Mouse (Mus musculus): ENCODE measurements around the gene Arhgef26. TPM values are rescaled to one million over a fixed set of nuclear protein-coding genes. Genes with fewer than 3 reads are reported as not detected.

Arhgef26 gene
- polyA plus RNA-seq, 1 experiment from 2014 or later = 0.32 TPM

GRCm38 (mm10) chr3:62454096-62454495, 116.0 kb downstream of the Arhgef26 start:
- Histone ChIP-seq H3K9ac (ENCODE audit: low read depth, low read length) (no peak overlapping the region), H3K9me3 (replicated peaks; ENCODE audit: control insufficient read depth, low read length) (no peaks in the 10 kb centered on the region), H3K27ac (ENCODE audit: low read length) (no peak overlapping the region), H3K4me2 (ENCODE audit: low read depth, low read length) (no peak overlapping the region), H3K36me3 (ENCODE audit: control insufficient read depth, insufficient read depth) (no peaks in the 10 kb centered on the region), H3K4me3 (ENCODE audit: low read depth, low read length) (no peak overlapping the region), H3K27me3 (ENCODE audit: control insufficient read depth, insufficient read depth, low read depth, low read length) (no peaks in the 10 kb centered on the region), H3K4me1 (ENCODE audit: control insufficient read depth, low read depth, low read length) (no peaks in the 10 kb centered on the region)
- ATAC-seq (ENCODE audit: low read depth) = no peak
- 43% methylated on average over 3 of the region's 3 CpGs for WGBS (ENCODE audit: insufficient replicate concordance)

- no peak overlapping the region for H3K4me2 ChIP-seq (ENCODE audit: low read depth, low read length)
- no peaks in the 10 kb centered on the region for H3K9me3 ChIP-seq (replicated peaks; ENCODE audit: control insufficient read depth, low read length)
- no peaks in the 10 kb centered on the region for H3K27me3 ChIP-seq (ENCODE audit: control insufficient read depth, insufficient read depth, low read depth, low read length)
- no peak overlapping the region for H3K27ac ChIP-seq (ENCODE audit: low read length)
- H3K36me3 ChIP-seq (ENCODE audit: control insufficient read depth, insufficient read depth) = no peaks in the 10 kb centered on the region
- WGBS (ENCODE audit: insufficient replicate concordance) = 65% methylated on average over 1 of the region's 1 CpGs
- no peaks in the 10 kb centered on the region for H3K4me1 ChIP-seq (ENCODE audit: control insufficient read depth, low read depth, low read length)
- no peak for ATAC-seq (ENCODE audit: low read depth)
- no peak overlapping the region for H3K4me3 ChIP-seq (ENCODE audit: low read depth, low read length)
- no peak overlapping the region for H3K9ac ChIP-seq (ENCODE audit: low read depth, low read length)
Observed at GRCm38 (mm10) chr3:62455854-62456253, 117.7 kb downstream of the Arhgef26 start.

GRCm38 (mm10) chr3:62458284-62459013, 120.3 kb downstream of the Arhgef26 start:
- no peak overlapping the region for H3K27ac ChIP-seq (ENCODE audit: low read length)
- no peak overlapping the region for H3K9ac ChIP-seq (ENCODE audit: low read depth, low read length)
- H3K27me3 ChIP-seq (ENCODE audit: control insufficient read depth, insufficient read depth, low read depth, low read length) = no peaks in the 10 kb centered on the region
- 47% methylated on average over 6 of the region's 6 CpGs for WGBS (ENCODE audit: insufficient replicate concordance)
- H3K9me3 ChIP-seq (replicated peaks; ENCODE audit: control insufficient read depth, low read length) = no peaks in the 10 kb centered on the region
- no peaks in the 10 kb centered on the region for H3K36me3 ChIP-seq (ENCODE audit: control insufficient read depth, insufficient read depth)
- ATAC-seq (ENCODE audit: low read depth) = no peak
- no peak overlapping the region for H3K4me3 ChIP-seq (ENCODE audit: low read depth, low read length)
- no peaks in the 10 kb centered on the region for H3K4me1 ChIP-seq (ENCODE audit: control insufficient read depth, low read depth, low read length)
- no peak overlapping the region for H3K4me2 ChIP-seq (ENCODE audit: low read depth, low read length)

- H3K27me3 ChIP-seq (ENCODE audit: control insufficient read depth, insufficient read depth, low read depth, low read length) = no peaks in the 10 kb centered on the region
- ATAC-seq (ENCODE audit: low read depth) = no peak
- WGBS (ENCODE audit: insufficient replicate concordance) = 72% methylated on average over 6 of the region's 6 CpGs
Observed at GRCm38 (mm10) chr3:62459483-62459882, 121.3 kb downstream of the Arhgef26 start.

GRCm38 (mm10) chr3:62464276-62464675, 126.1 kb downstream of the Arhgef26 start:
- WGBS (ENCODE audit: insufficient replicate concordance) = 37% methylated on average over 3 of the region's 3 CpGs
- Histone ChIP-seq H3K36me3 (ENCODE audit: control insufficient read depth, insufficient read depth) (peaks cover 15% of the 10 kb centered on the region), H3K4me1 (ENCODE audit: control insufficient read depth, low read depth, low read length) (no peaks in the 10 kb centered on the region), H3K4me2 (ENCODE audit: low read depth, low read length) (no peak overlapping the region), H3K9ac (ENCODE audit: low read depth, low read length) (no peak overlapping the region), H3K27ac (ENCODE audit: low read length) (no peak overlapping the region), H3K4me3 (ENCODE audit: low read depth, low read length) (no peak overlapping the region), H3K27me3 (ENCODE audit: control insufficient read depth, insufficient read depth, low read depth, low read length) (no peaks in the 10 kb centered on the region), H3K9me3 (replicated peaks; ENCODE audit: control insufficient read depth, low read length) (no peaks in the 10 kb centered on the region)
- ATAC-seq (ENCODE audit: low read depth) = no peak

More at GRCm38 (mm10) chr3:62459483-62459882, 121.3 kb downstream of the Arhgef26 start:
- Histone ChIP-seq H3K4me2 (ENCODE audit: low read depth, low read length) (no peak overlapping the region), H3K9ac (ENCODE audit: low read depth, low read length) (no peak overlapping the region), H3K36me3 (ENCODE audit: control insufficient read depth, insufficient read depth) (no peaks in the 10 kb centered on the region), H3K9me3 (replicated peaks; ENCODE audit: control insufficient read depth, low read length) (no peaks in the 10 kb centered on the region), H3K4me3 (ENCODE audit: low read depth, low read length) (no peak overlapping the region), H3K27ac (ENCODE audit: low read length) (no peak overlapping the region), H3K4me1 (ENCODE audit: control insufficient read depth, low read depth, low read length) (no peaks in the 10 kb centered on the region)

GRCm38 (mm10) chr3:62470179-62470578, 132.0 kb downstream of the Arhgef26 start:
- Histone ChIP-seq H3K27ac (ENCODE audit: low read length) (no peak overlapping the region), H3K9me3 (replicated peaks; ENCODE audit: control insufficient read depth, low read length) (no peaks in the 10 kb centered on the region), H3K4me3 (ENCODE audit: low read depth, low read length) (no peak overlapping the region), H3K27me3 (ENCODE audit: control insufficient read depth, insufficient read depth, low read depth, low read length) (no peaks in the 10 kb centered on the region), H3K9ac (ENCODE audit: low read depth, low read length) (no peak overlapping the region), H3K4me2 (ENCODE audit: low read depth, low read length) (no peak overlapping the region), H3K36me3 (ENCODE audit: control insufficient read depth, insufficient read depth) (peaks cover 31% of the 10 kb centered on the region), H3K4me1 (ENCODE audit: control insufficient read depth, low read depth, low read length) (no peaks in the 10 kb centered on the region)
- WGBS (ENCODE audit: insufficient replicate concordance) = 82% methylated on average over 1 of the region's 1 CpGs
- no peak for ATAC-seq (ENCODE audit: low read depth)

GRCm38 (mm10) chr3:62484340-62484739, 146.2 kb downstream of the Arhgef26 start:
- H3K27me3 ChIP-seq (ENCODE audit: control insufficient read depth, insufficient read depth, low read depth, low read length) = no peaks in the 10 kb centered on the region
- H3K4me3 ChIP-seq (ENCODE audit: low read depth, low read length) = no peak overlapping the region
- H3K9ac ChIP-seq (ENCODE audit: low read depth, low read length) = no peak overlapping the region
- H3K9me3 ChIP-seq (replicated peaks; ENCODE audit: control insufficient read depth, low read length) = no peaks in the 10 kb centered on the region
- WGBS (ENCODE audit: insufficient replicate concordance) = 69% methylated on average over 2 of the region's 2 CpGs
- H3K27ac ChIP-seq (ENCODE audit: low read length) = no peak overlapping the region
- no peak overlapping the region for H3K4me2 ChIP-seq (ENCODE audit: low read depth, low read length)
- peaks cover 8% of the 10 kb centered on the region for H3K36me3 ChIP-seq (ENCODE audit: control insufficient read depth, insufficient read depth)
- no peaks in the 10 kb centered on the region for H3K4me1 ChIP-seq (ENCODE audit: control insufficient read depth, low read depth, low read length)
- no peak for ATAC-seq (ENCODE audit: low read depth)

- no peaks in the 10 kb centered on the region for H3K4me1 ChIP-seq (ENCODE audit: control insufficient read depth, low read depth, low read length)
- no peaks in the 10 kb centered on the region for H3K27me3 ChIP-seq (ENCODE audit: control insufficient read depth, insufficient read depth, low read depth, low read length)
- ATAC-seq (ENCODE audit: low read depth) = no peak
- 56% methylated on average over 6 of the region's 6 CpGs for WGBS (ENCODE audit: insufficient replicate concordance)
- H3K36me3 ChIP-seq (ENCODE audit: control insufficient read depth, insufficient read depth) = peaks cover 23% of the 10 kb centered on the region
- H3K27ac ChIP-seq (ENCODE audit: low read length) = no peak overlapping the region
- H3K4me3 ChIP-seq (ENCODE audit: low read depth, low read length) = no peak overlapping the region
- no peaks in the 10 kb centered on the region for H3K9me3 ChIP-seq (replicated peaks; ENCODE audit: control insufficient read depth, low read length)
- no peak overlapping the region for H3K4me2 ChIP-seq (ENCODE audit: low read depth, low read length)
- H3K9ac ChIP-seq (ENCODE audit: low read depth, low read length) = no peak overlapping the region
Observed at GRCm38 (mm10) chr3:62492568-62492967, 154.4 kb downstream of the Arhgef26 start.

GRCm38 (mm10) chr3:62499327-62499726, 161.2 kb downstream of the Arhgef26 start:
- 72% methylated on average over 4 of the region's 4 CpGs for WGBS (ENCODE audit: insufficient replicate concordance)
- H3K4me1 ChIP-seq (ENCODE audit: control insufficient read depth, low read depth, low read length) = no peaks in the 10 kb centered on the region
- H3K4me3 ChIP-seq (ENCODE audit: low read depth, low read length) = no peak overlapping the region
- H3K36me3 ChIP-seq (ENCODE audit: control insufficient read depth, insufficient read depth) = peaks cover 17% of the 10 kb centered on the region
- no peak overlapping the region for H3K9ac ChIP-seq (ENCODE audit: low read depth, low read length)
- no peak for ATAC-seq (ENCODE audit: low read depth)
- no peaks in the 10 kb centered on the region for H3K9me3 ChIP-seq (replicated peaks; ENCODE audit: control insufficient read depth, low read length)
- H3K27ac ChIP-seq (ENCODE audit: low read length) = no peak overlapping the region
- no peaks in the 10 kb centered on the region for H3K27me3 ChIP-seq (ENCODE audit: control insufficient read depth, insufficient read depth, low read depth, low read length)
- H3K4me2 ChIP-seq (ENCODE audit: low read depth, low read length) = no peak overlapping the region

All from liver, embryonic 16.5 days (tissue).